Mouse (Mus musculus) testis, postnatal 10 days (tissue): ENCODE data around the gene Dgkg.

ENCODE experiments used
- DNase-seq: peaks from one replicate; pipeline ENCODE4 v3.0.0; 2021; ENCODE audit warnings: low spot score

Gene Dgkg

DNA sequence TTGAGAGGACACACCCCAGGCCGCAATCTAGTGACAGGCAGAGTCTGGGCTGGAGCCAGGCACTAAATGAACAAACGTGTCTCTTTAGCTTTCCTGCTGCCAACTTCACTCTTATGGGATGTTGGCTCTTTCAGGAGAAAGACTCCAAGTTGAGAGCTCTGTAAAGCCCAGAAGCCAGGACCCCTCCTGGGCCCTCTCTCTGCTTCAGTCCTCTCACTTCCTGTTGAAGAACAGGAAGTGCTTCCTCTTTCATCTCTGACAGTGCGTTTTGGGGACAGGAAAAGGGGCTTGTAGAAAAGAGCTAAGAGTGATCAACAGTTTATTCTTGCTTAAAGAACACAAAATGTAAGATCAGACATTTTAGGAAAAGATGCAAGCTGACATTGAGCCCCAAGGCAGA lies 159.0 kb downstream of the Dgkg start:
- DNase-seq = no peak

GRCm38 (mm10) chr16:22495259-22495658 lies 161.8 kb downstream of the Dgkg start:
- no peak for DNase-seq

- DNase-seq = no peak
These were observed 162.2 kb downstream of the Dgkg start for GRCm38 (mm10) chr16:22494815-22495214.

GRCm38 (mm10) chr16:22493396-22493795 lies 163.6 kb downstream of the Dgkg start:
- no peak for DNase-seq

DNA sequence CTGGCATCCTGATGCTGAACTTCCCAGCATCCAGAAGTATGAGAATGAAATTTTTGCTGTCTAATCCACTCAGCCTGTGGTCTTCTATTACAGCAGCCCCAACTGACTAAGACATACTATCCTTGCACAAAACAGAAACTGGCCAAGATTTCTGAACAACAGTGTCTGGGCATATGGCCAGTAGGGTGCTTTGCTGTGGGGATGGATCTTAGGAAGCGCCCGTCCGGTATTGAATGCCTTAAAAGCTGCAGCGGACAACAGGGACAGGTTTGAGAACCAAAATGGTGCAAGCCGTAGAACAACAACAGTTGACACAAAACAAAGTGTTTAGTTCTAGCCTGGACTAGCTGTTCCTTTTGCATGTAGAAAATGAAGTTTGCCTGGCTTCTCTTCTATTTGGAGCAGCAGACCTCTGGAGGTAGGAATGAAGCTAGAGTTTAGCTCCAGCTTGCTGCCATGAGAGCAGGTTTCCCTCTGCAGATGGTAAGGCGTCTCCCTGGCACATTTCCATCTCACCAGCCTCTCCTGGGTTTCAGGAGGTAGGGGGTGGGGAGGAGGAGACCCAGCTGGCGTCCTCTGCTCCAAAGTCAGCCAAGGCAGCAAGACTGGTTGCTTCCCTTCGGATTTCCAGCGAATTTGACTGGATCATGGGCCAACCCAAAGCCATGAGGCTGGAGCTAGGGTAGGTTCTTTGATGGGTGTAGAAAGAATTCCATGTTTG lies 165.4 kb downstream of the Dgkg start:
- DNase-seq = no peak

- DNase-seq = peak; percentile 50
These were observed 173.1 kb downstream of the Dgkg start for GRCm38 (mm10) chr16:22483900-22484299.

DNA sequence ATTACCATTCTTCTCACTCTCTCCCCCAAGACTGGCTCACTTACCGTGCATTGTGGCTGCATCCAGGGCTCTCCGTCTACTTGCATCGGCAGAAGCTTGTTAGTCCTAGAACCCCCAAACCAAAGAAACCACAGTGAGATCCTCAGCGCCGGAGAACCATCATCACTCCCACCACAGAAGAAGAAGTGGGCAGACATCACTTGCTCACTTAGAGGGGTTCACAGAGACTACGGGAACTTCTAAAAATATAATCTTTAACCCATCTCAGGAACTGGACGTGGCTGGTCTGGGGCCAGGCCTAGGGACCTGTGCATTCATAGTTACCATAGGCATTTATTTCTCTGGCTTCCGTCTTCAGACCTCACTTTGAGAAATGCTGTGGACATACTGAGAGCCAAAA lies 177.7 kb downstream of the Dgkg start:
- DNase-seq = no peak

GRCm38 (mm10) chr16:22471728-22472127 lies 185.3 kb downstream of the Dgkg start:
- DNase-seq = no peak

GRCm38 (mm10) chr16:22469385-22469784 lies 187.6 kb downstream of the Dgkg start:
- DNase-seq = no peak

DNA sequence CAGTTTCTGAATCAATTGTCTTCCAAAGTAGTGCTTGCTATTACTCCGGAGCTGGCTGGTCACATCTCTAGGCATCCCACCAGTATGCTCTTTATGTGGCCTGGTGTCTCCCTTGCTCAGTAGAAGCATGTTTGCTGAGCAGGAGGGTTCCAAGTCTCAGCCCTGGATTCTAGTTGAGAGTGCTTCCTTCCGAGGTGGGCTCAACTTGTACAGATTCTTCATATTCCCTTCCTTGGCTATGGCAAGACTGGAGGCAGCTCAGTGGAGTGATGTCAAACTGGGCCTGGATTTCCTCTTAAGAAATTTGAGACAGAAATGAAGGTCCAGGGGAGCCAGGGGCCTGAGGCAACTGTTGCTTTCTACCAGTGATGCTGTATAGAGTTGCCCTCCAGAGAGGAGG lies 189.9 kb downstream of the Dgkg start:
- DNase-seq = no peak

GRCm38 (mm10) chr16:22466381-22466780 lies 190.6 kb downstream of the Dgkg start:
- DNase-seq = no peak

DNA sequence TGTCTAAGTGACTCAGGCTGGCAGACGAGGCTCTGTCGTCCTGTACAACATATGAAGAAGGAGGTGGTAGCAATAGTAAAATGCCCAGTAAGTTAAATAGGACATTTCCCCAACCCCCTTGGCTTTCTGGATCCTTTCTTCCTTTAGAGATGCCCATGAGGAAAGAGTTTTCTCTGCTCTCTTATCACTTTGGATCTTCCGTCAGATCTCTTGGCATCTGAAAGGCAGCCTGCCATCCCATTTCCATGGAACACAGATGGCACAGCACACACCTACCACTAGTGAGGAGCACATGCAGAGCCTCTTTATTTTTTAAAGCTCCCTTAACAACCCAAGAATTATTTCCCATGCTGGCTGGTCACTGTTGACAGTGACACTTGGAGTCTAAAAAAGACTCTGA lies 194.8 kb downstream of the Dgkg start:
- no peak for DNase-seq

GRCm38 (mm10) chr16:22461728-22462127 lies 195.3 kb downstream of the Dgkg start:
- no peak for DNase-seq

DNA sequence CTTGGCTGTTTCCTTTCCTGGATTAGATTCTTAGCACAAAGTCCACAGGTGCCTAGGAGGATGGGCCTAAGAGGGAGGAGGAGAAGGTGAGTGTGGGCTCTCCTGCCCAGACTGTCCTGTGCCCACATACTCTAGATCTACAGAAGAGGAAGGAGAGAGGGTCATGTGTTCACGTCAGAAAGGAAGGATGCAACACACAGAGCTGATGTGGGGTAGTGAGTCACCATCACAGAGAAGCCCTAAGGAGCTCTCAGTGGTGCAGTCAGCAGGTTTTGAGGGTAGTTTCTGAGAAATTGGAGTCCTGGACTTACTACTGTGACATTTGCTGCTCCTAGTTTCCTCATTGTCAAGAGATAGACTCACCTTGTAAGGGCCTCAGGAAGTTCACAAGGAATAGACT lies 196.1 kb downstream of the Dgkg start:
- DNase-seq = no peak

DNA sequence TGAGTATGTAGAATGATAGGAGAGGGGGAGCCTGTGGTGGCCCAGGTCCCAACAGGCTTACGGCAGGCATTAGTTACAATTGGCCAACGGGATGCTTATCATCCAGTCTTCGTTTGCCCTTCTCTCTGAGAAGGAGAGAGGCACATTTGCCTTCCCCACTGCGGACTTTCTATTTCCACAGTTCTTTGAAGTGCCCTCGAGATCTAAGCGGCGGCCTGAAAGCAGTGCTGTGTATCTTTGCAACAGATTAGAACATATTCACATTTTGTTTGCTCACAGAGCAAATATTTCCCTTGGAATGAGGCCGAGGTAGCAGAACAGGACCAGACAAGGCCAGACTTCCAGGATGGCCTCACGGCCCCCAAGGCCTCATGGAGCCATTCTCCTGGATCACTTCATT lies 204.9 kb downstream of the Dgkg start:
- peak; percentile 30 for DNase-seq

- DNase-seq = no peak
These were observed 208.9 kb downstream of the Dgkg start for GRCm38 (mm10) chr16:22448093-22448492.

DNA sequence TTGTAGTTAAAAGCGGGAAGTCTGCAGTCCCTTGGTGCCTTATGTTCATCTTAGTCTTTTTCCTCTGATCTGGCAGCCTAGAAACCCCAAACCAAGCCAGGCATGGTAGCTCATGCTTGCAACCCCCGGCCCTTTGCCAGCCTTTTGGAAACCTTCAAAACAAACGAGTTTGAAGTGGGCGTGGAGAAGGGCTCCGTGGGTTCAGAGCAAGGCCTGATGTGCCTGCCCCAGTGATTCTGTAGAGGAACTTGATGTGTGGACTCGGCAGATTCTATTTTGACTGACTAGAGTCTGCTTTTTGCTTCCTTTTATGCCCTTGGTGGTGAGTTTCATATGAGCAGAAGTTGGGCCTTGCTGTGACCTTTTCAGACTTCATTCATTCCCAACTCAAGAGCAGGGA lies 212.2 kb downstream of the Dgkg start:
- DNase-seq = no peak

GRCm38 (mm10) chr16:22442202-22442601 lies 214.8 kb downstream of the Dgkg start:
- no peak for DNase-seq

DNA sequence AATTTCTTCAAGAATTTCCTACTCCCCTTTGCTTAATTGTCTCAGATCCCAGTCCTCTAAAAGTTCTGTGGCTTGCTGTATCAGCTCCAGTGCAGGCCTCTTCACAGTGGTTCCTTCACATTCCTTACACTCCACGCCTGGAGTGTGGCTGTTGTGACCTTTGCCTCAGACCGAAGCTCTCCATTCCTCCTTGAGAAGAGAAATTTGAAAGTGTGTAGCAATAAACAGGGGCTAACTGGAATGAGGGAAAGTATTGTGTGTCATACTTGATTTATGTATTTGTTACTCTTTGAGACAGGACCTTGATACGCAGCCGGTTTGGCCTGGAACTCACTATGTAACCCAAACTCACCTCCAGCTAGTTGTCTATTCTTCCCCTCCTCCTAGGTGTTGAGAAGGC lies 215.7 kb downstream of the Dgkg start:
- no peak for DNase-seq

DNA sequence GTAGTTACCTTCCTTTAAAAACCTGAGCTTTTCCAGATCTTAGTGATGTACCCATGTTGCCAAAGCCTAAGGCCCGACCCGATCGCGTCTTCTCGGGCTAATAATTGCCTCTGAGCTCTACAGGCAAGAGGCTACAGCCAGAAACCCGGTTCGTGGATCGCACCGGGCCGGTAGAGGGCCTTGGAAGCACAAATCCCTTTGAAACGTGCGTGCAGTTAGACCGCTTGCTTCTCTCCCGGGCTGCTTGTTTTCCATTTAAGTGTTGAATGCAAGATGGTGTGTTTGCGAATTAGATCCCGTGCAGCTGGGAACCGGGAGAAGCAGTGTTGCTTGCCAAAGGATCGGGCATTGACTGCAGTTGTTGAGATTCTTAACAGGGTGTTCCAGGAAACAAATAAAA lies 216.8 kb downstream of the Dgkg start:
- peak; percentile 71 for DNase-seq

DNA sequence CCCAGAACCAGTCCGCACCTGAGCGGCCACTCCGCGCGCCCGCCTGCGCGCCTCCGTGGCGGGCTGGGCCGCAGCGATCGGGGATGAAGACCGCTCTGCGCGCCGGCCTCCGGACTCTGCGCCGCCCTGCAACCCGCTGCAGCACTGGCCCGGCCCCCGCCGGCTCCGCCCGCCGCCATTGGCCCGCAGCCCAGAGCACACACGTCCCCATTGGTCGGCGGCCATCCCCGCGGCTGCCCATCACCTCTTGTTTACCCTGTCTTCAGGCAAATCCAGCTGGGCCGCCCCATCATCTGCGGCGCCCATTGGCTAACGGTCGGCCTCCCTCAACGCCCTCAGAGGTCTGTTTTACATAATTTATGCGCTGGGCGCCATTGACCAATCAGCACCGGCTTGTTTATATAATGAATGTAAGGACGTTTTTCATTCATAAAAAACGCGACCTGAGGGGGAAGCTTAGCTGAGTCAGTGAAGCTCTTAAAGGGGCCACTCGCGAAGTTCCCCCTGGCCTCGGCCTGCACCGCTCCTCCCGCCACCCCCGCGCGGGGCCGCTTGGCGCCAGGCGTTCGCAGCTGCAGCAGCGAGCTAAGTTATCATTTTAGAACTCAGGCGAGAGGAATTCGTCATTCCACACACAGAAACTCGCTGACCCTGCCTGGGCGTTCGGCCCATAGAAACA lies 217.4 kb downstream of the Dgkg start, which contains the start of gene Etv5:
Etv5 (minus strand) TSS at position 221 of the 679 bp plus-strand sequence.
- peak; percentile 98 for DNase-seq

DNA sequence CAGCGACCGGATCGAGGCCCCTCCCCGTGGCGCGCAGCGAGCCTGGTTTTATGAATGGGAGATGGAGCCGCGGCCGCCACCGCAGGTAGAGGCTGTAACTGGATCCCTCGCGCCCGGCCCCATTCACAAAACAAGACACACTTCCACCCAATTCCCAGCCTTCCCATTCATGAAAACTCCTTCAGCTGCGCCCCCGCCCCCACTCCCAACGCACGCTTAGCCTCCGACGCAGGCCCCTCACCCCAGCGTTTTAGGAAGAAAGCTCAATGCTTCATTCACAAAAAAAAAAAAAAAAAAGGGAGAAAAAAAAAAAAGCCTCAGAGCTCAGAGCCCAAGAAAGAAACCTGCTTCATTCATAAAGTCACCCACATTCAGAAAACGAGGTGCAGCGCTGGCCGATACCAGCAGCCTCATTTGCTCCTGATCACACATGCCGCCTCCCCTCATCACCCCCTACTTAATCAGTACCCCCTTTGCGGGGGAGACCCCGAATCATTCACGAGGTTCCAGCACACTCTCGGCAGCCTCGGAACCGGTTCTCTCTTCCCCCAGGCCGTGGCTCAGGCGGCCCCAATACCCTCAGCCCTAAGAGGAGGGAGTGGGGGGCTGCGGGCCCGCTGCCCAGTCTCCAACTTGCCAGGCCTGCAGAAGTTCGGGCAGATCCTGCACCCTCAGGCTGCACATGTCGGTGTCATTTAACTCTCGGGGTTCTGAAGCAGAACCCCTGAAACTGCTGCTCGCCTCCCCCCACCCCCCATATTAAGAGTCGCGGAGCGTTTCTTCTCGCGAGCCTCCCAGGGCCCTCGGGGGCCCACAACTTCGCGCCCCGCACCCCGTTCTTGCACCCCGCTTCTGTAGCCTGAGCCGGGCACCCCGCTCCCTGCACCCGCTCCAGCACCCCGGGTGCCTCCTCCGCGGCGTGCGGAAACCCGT lies 218.3 kb downstream of the Dgkg start:
- peak; percentile 88 for DNase-seq

DNA sequence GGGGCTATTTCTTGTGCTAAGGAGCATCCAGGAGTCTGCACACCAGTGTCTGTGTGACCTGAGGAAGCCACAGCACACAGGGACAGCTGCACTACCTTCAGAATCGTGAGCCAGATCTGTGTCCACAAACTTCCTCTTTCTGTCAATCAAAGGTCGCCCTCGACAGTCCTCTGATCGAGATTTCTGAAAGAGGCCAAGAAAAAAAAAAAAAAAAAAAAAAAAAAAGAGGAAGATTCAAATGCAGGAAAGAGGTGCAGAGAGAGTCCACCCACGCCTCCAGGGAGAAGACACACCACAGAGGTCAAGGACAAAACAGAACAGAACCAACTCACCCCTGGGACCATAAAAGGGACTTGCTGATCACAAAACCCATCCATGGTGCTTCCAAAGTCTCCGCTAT lies 220.9 kb downstream of the Dgkg start:
- no peak for DNase-seq
